Mouse (Mus musculus) neural tube, embryonic 15.5 days (tissue): Measurements from ENCODE around the gene Olfr624. TPM values are rescaled to one million over a fixed set of nuclear protein-coding genes. Genes with fewer than 3 reads are reported as not detected.
"Not testable (repeated sequence)": the region's sequence is repeated elsewhere in the genome, so short reads cannot be mapped to it uniquely, and the experiment has no call there.

Source experiments
- ATAC-seq: fragments of 200-750 bp; cut with Nextera tagmentation; 2 replicates; pipeline ENCODE4 v1.8.0; 2017; ENCODE audit warnings: mild to moderate bottlenecking, moderate TSS enrichment, moderate library complexity; ENCODE audit not compliant: low FRiP score
- H3K27ac ChIP-seq: fragments of 300-500 bp; sonication (generic); replicated peaks from 2 replicates; pipeline ENCODE4 v1.5.1; 2015; ENCODE audit warnings: mild to moderate bottlenecking, inconsistent platforms
- H3K27me3 ChIP-seq: fragments of 300-500 bp; sonication (generic); replicated peaks from 2 replicates; pipeline ENCODE4 v1.6.1; 2015; ENCODE audit warnings: inconsistent platforms
- H3K36me3 ChIP-seq: fragments of 300-500 bp; sonication (generic); 2 replicates; pipeline ENCODE4 v1.6.1; 2015; ENCODE audit warnings: inconsistent platforms
- H3K4me1 ChIP-seq: fragments of 300-500 bp; sonication (generic); 2 replicates; pipeline ENCODE4 v1.6.1; 2015; ENCODE audit warnings: inconsistent platforms
- H3K4me2 ChIP-seq: fragments of 300-500 bp; sonication (generic); 2 replicates; pipeline ENCODE4 v1.6.1; 2015; ENCODE audit warnings: inconsistent platforms, mild to moderate bottlenecking, moderate library complexity
- H3K4me3 ChIP-seq: fragments of 300-500 bp; sonication (generic); replicated peaks from 2 replicates; pipeline ENCODE4 v1.5.1; 2015; ENCODE audit warnings: mild to moderate bottlenecking, inconsistent platforms
- H3K9ac ChIP-seq: fragments of 300-500 bp; sonication (generic); replicated peaks from 2 replicates; pipeline ENCODE4 v1.6.1; 2015; ENCODE audit warnings: mild to moderate bottlenecking, inconsistent platforms
- H3K9me3 ChIP-seq: fragments of 300-500 bp; sonication (generic); replicated peaks from 2 replicates; pipeline ENCODE4 v1.6.1; 2016; ENCODE audit warnings: inconsistent platforms
- WGBS: fragments of 180-500 bp; shearing (Covaris S2); methylation state at CpG from one replicate; pipeline ENCODE4 v1.1.7; 2015; ENCODE audit warnings: mixed read lengths; 5-methylcytosine and 5-hydroxymethylcytosine counted together
- polyA plus RNA-seq: library from polyadenylated mRNA; unstranded; fragments of >200 nt; fragmentation: Nextera tagmentation; extraction: Ambion mirVana; gene quantifications from 2 replicates; pipeline ENCODE4 v1.2.1, GENCODE M21; 2015

Gene Olfr624
- polyA plus RNA-seq: 0.03 TPM in 1 of 2 replicates, not detected in the other

GRCm38 (mm10) chr7:103671091-103671490 is at the start of gene Olfr624:
Olfr624 (minus strand) TSS chr7:103671191.
- Histone ChIP-seq H3K9me3 (no peaks in the 10 kb centered on the region), H3K36me3 (no peaks in the 10 kb centered on the region), H3K9ac (no peak within 1 kb of the TSS), H3K27ac (no peak within 1 kb of the TSS), H3K4me2 (no peak within 1 kb of the TSS), H3K4me3 (no peak within 1 kb of the TSS), H3K27me3 (no peaks in the 10 kb centered on the region), H3K4me1 (no peaks in the 10 kb centered on the region)
- no peak for ATAC-seq
- WGBS: 88% methylated on average over 2 of the region's 2 CpGs

DNA sequence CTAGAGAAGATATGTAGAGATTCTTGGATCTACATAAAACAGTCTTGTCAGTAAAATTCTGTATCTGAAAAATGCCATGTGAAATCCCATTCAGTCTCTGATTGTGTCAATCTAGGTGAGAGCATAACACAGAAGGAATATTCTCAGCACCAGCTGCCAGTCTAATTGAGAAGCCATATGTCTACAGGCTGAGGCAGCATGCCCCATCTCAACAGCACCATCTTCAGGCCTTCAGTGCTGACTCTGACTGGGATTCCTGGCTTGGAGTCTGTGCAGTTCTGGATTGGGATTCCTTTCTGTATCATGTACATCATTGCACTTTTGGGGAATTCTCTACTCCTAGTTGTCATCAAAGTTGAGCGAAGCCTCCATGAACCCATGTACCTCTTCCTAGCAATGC is 45.4 kb upstream of the Olfr624 start:
- H3K4me2 ChIP-seq, H3K4me3 ChIP-seq, H3K9ac ChIP-seq, H3K27me3 ChIP-seq, H3K9me3 ChIP-seq, H3K4me1 ChIP-seq, H3K27ac ChIP-seq, H3K36me3 ChIP-seq, ATAC-seq: not testable (repeated sequence)
- 87% methylated on average over 1 of the region's 1 CpGs for WGBS

DNA sequence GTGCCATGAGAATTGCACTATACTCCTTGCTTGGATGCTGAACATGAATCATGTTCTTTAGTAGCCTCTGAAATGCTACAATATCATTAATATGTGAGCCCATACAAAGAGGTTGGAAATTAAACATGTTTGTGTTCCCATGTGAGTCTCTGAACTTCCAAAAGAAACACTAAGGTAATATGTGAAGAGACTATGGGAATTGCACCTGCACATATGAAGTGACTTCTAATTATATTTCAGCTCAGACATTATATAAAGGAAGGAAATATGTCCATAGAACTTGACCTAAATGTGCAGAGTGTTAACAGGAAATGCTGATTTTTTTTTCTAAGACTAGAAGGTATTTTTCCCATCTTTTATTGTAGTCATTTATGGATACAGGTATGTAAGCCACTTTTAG is 43.4 kb upstream of the Olfr624 start, which contains the start of gene Olfr243:
Olfr243 (plus strand) TSS at position 301 of the 400 bp plus-strand sequence.
- no peak within 1 kb of the TSS for H3K4me3 ChIP-seq
- H3K36me3 ChIP-seq: no peaks in the 10 kb centered on the region
- no peaks in the 10 kb centered on the region for H3K4me1 ChIP-seq
- H3K9ac ChIP-seq: no peak within 1 kb of the TSS
- no peak within 1 kb of the TSS for H3K4me2 ChIP-seq
- no peaks in the 10 kb centered on the region for H3K27me3 ChIP-seq
- H3K9me3 ChIP-seq: no peaks in the 10 kb centered on the region
- H3K27ac ChIP-seq: no peak within 1 kb of the TSS
- no peak for ATAC-seq

- WGBS: 33% methylated on average over 2 of the region's 2 CpGs
- Histone ChIP-seq H3K4me3 (no peak overlapping the region), H3K4me2 (no peak overlapping the region), H3K4me1 (no peaks in the 10 kb centered on the region), H3K9me3 (no peaks in the 10 kb centered on the region), H3K9ac (no peak overlapping the region), H3K27ac (no peak overlapping the region), H3K27me3 (no peaks in the 10 kb centered on the region), H3K36me3 (no peaks in the 10 kb centered on the region)
- no peak for ATAC-seq
Measured at GRCm38 (mm10) chr7:103712024-103712423, 41.0 kb upstream of the Olfr624 start.

DNA sequence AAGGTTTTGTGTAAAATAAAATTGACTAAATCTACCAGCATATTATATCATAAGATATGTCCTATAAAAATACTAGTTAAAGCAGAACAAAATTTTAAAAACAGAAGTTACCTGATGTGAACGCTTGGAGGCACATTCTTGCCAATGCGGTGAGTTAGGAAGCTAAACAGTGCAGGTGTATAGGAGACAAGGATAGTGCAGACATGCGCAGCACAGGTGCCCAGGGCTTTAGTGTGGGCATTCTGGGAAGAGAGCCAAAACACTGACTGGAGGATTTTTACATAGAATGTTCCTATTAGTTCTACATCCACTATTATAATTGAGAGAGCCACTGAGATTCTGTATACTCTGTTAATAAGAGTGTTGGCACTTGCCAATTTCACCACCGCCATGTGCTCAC is 28.5 kb upstream of the Olfr624 start:
- ATAC-seq: no peak
- Histone ChIP-seq H3K9me3 (no peaks in the 10 kb centered on the region), H3K9ac (no peak overlapping the region), H3K27me3 (no peaks in the 10 kb centered on the region), H3K4me1 (no peaks in the 10 kb centered on the region), H3K4me3 (no peak overlapping the region), H3K36me3 (no peaks in the 10 kb centered on the region), H3K4me2 (no peak overlapping the region), H3K27ac (no peak overlapping the region)
- WGBS: 90% methylated on average over 4 of the region's 4 CpGs

DNA sequence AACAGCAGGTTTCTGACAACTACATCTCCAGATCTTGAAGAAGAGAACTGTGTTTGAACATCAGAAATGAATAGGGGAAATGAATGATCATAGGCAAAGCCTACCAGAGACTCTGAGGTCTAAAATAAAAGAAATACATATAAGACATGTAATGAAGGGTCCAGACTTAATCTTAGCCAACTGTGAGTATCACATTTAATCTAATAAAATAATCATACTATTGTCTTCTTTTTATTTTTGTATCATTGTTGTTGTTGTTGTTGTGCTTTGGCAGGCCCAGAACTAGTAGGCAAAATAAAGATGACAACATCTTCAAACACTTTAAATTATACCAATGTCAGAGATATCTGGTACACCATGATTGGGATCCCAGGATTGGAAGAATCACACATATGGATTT is 11.4 kb upstream of the Olfr624 start, which contains the start of gene Olfr625-ps1:
Olfr625-ps1 (plus strand) TSS at position 301 of the 400 bp plus-strand sequence.
- no peak within 1 kb of the TSS for H3K4me2 ChIP-seq
- no peak for ATAC-seq
- no peaks in the 10 kb centered on the region for H3K36me3 ChIP-seq
- H3K4me1 ChIP-seq: no peaks in the 10 kb centered on the region
- no peaks in the 10 kb centered on the region for H3K27me3 ChIP-seq
- H3K27ac ChIP-seq: no peak within 1 kb of the TSS
- no peak within 1 kb of the TSS for H3K4me3 ChIP-seq
- no peak within 1 kb of the TSS for H3K9ac ChIP-seq
- no peaks in the 10 kb centered on the region for H3K9me3 ChIP-seq

- Histone ChIP-seq H3K4me3 (no peak within 1 kb of the TSS), H3K4me2 (no peak within 1 kb of the TSS), H3K27ac (no peak within 1 kb of the TSS), H3K9ac (no peak within 1 kb of the TSS), H3K36me3 (no peaks in the 10 kb centered on the region), H3K9me3 (no peaks in the 10 kb centered on the region), H3K27me3 (no peaks in the 10 kb centered on the region), H3K4me1 (no peaks in the 10 kb centered on the region)
- ATAC-seq: no peak
Measured at GRCm38 (mm10) chr7:103663598-103663997, 7.4 kb downstream of the Olfr624 start, which contains the start of gene Olfr623. Olfr623 (minus strand) TSS chr7:103663698.

DNA sequence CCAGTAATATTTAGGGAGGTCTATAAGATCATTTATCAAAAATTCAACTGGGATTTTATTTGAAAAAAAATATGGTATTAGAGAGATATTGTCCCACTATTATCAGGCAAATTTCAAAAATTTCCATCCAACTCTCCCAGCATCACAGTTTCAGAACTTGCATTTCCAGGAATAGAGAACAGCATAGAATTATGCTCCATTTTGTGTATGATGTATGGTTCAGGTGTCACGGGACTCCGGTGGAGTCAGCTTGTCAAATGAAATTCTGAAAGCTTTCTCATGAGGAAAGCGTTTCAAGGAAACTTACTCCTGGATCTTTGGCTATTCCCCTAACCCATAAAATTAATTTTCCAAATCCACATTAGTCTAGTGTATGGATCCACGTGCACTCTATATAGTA is 26.9 kb downstream of the Olfr624 start:
- no peak overlapping the region for H3K9ac ChIP-seq
- no peak overlapping the region for H3K4me2 ChIP-seq
- no peaks in the 10 kb centered on the region for H3K4me1 ChIP-seq
- H3K27me3 ChIP-seq: no peaks in the 10 kb centered on the region
- H3K9me3 ChIP-seq: no peaks in the 10 kb centered on the region
- no peaks in the 10 kb centered on the region for H3K36me3 ChIP-seq
- H3K27ac ChIP-seq: no peak overlapping the region
- WGBS: 80% methylated on average over 4 of the region's 4 CpGs
- H3K4me3 ChIP-seq: no peak overlapping the region
- ATAC-seq: no peak

GRCm38 (mm10) chr7:103642602-103643001 is 28.4 kb downstream of the Olfr624 start, which contains the start of gene Olfr622:
Olfr622 (minus strand) TSS chr7:103642702.
- Histone ChIP-seq H3K4me1 (no peaks in the 10 kb centered on the region), H3K4me2 (no peak within 1 kb of the TSS), H3K27ac (no peak within 1 kb of the TSS), H3K36me3 (no peaks in the 10 kb centered on the region), H3K9ac (no peak within 1 kb of the TSS), H3K4me3 (no peak within 1 kb of the TSS), H3K27me3 (no peaks in the 10 kb centered on the region), H3K9me3 (no peaks in the 10 kb centered on the region)
- 74% methylated on average over 1 of the region's 1 CpGs for WGBS
- no peak for ATAC-seq

- H3K9ac ChIP-seq: no peak overlapping the region
- no peak for ATAC-seq
- H3K4me3 ChIP-seq: no peak overlapping the region
Measured at GRCm38 (mm10) chr7:103636795-103637194, 34.2 kb downstream of the Olfr624 start.

More at GRCm38 (mm10) chr7:103636795-103637194, 34.2 kb downstream of the Olfr624 start:
- H3K36me3 ChIP-seq: no peaks in the 10 kb centered on the region
- H3K27ac ChIP-seq: no peak overlapping the region
- no peaks in the 10 kb centered on the region for H3K4me1 ChIP-seq
- no peaks in the 10 kb centered on the region for H3K27me3 ChIP-seq
- no peaks in the 10 kb centered on the region for H3K9me3 ChIP-seq
- H3K4me2 ChIP-seq: no peak overlapping the region

Other genes starting within 250 kb of the Olfr624 start
- not detected in 2 replicates for gene Olfr605, start 225.8 kb downstream of the Olfr624 start, polyA plus RNA-seq
- gene Olfr606, start 222.1 kb downstream of the Olfr624 start, polyA plus RNA-seq: not detected in 2 replicates
- gene Olfr607, start 207.0 kb downstream of the Olfr624 start, polyA plus RNA-seq: not detected in 2 replicates
- not detected in 2 replicates for gene Olfr608, start 201.3 kb downstream of the Olfr624 start, polyA plus RNA-seq
- gene Olfr609, start 173.1 kb downstream of the Olfr624 start, polyA plus RNA-seq: not detected in 2 replicates
- gene Olfr610, start 159.1 kb downstream of the Olfr624 start, polyA plus RNA-seq: not detected in 2 replicates
- not detected in 2 replicates for gene Olfr611, start 150.3 kb downstream of the Olfr624 start, polyA plus RNA-seq
- not detected in 2 replicates for gene Olfr612, start 128.5 kb downstream of the Olfr624 start, polyA plus RNA-seq
- not detected in 2 replicates for gene Olfr613, start 123.1 kb downstream of the Olfr624 start, polyA plus RNA-seq
- not detected in 2 replicates for gene Olfr615, start 115.1 kb downstream of the Olfr624 start, polyA plus RNA-seq
- not detected in 2 replicates for gene Olfr616, start 102.0 kb downstream of the Olfr624 start, polyA plus RNA-seq
- gene Olfr617, start 98.1 kb downstream of the Olfr624 start, polyA plus RNA-seq: not detected in 2 replicates
- not detected in 2 replicates for gene Olfr618, start 81.1 kb downstream of the Olfr624 start, polyA plus RNA-seq
- gene Olfr619, start 70.6 kb downstream of the Olfr624 start, polyA plus RNA-seq: not detected in 2 replicates
- not detected in 2 replicates for gene Olfr620, start 58.7 kb downstream of the Olfr624 start, polyA plus RNA-seq
- not detected in 2 replicates for gene Olfr622, start 28.5 kb downstream of the Olfr624 start, polyA plus RNA-seq
- gene Olfr623, start 7.5 kb downstream of the Olfr624 start, polyA plus RNA-seq: not detected in 2 replicates
- not detected in 2 replicates for gene Olfr625-ps1, start 11.5 kb upstream of the Olfr624 start, polyA plus RNA-seq
- not detected in 2 replicates for gene Olfr243, start 43.5 kb upstream of the Olfr624 start, polyA plus RNA-seq
- gene Olfr628, start 59.2 kb upstream of the Olfr624 start, polyA plus RNA-seq: not detected in 2 replicates
- not detected in 2 replicates for gene Olfr629, start 73.8 kb upstream of the Olfr624 start, polyA plus RNA-seq
- not detected in 2 replicates for gene Olfr630, start 86.1 kb upstream of the Olfr624 start, polyA plus RNA-seq
- gene Olfr69, start 100.4 kb upstream of the Olfr624 start, polyA plus RNA-seq: not detected in 2 replicates
- gene Olfr68, start 108.5 kb upstream of the Olfr624 start, polyA plus RNA-seq: not detected in 2 replicates
- not detected in 2 replicates for gene Olfr67, start 120.6 kb upstream of the Olfr624 start, polyA plus RNA-seq
- gene Hbb-bt, start 142.8 kb upstream of the Olfr624 start, polyA plus RNA-seq: 1,593 and 1,794 TPM in 2 replicates
- 4,647 and 5,279 TPM in 2 replicates for gene Hbb-bs, start 156.9 kb upstream of the Olfr624 start, polyA plus RNA-seq
- gene Hbb-bh2, start 169.3 kb upstream of the Olfr624 start, polyA plus RNA-seq: not detected in 2 replicates
- gene Hbb-bh1, start 172.0 kb upstream of the Olfr624 start, polyA plus RNA-seq: 1.5 and 2.4 TPM in 2 replicates
- 141 and 250 TPM in 2 replicates for gene Hbb-y, start 182.0 kb upstream of the Olfr624 start, polyA plus RNA-seq
- gene Olfr66, start 215.1 kb upstream of the Olfr624 start, polyA plus RNA-seq: not detected in 2 replicates
- gene Olfr64, start 223.3 kb upstream of the Olfr624 start, polyA plus RNA-seq: not detected in 2 replicates
- not detected in 2 replicates for gene Olfr65, start 232.3 kb upstream of the Olfr624 start, polyA plus RNA-seq